Mouse (Mus musculus): ENCODE measurements around the gene A730049H05Rik.

- TF ChIP-seq CTCF (IDR thresholded peaks at IDR 0.05; ENCODE audit: borderline replicate concordance, insufficient read depth, low read depth, low read length) (no peak), POLR2A (IDR thresholded peaks at IDR 0.05; ENCODE audit: borderline replicate concordance, insufficient read depth, low read length) (no peak)
Observed at GRCm38 (mm10) chr6:92811566-92811965, 4.7 kb upstream of the A730049H05Rik start.

All from cerebellum, adult 2 months (tissue).